Mouse (Mus musculus): ENCODE data around the gene Rps24. TPM values are rescaled to one million over a fixed set of nuclear protein-coding genes. Genes with fewer than 3 reads are reported as not detected.
A peak's percentile ranks its signal among the peaks of the same experiment; 100 is the strongest.

The Rps24 gene
- total RNA-seq, 2 experiments from 2014 or later, result 1,115 to 1,201 TPM

DNA sequence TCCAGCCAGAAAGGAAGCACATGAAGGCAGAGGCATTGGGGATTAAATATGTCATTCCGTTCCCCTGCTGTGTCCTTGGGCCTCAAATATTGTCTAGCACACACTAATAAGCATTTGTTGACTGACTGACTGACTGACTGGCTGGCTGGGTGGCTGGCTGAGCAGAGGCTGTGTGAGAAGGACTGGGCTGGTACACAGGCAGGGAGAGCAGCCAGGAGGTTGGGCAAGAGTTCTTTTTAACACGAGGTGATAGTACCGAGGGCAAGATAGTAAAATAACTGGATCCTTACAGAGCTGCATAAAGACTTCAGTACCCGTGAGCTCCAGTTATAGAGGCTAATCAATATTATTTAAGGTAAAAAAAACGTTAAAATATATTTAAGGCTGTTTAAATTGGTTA is 22.6 kb downstream of the Rps24 start:
- intact Hi-C loops (cut with DNase I), result loop anchor here (5.0 kb wide), 2 partner anchors 133 to 948 kb away; partner anchors contain the start of gene Zmiz1
- no peak for DNase-seq

DNA sequence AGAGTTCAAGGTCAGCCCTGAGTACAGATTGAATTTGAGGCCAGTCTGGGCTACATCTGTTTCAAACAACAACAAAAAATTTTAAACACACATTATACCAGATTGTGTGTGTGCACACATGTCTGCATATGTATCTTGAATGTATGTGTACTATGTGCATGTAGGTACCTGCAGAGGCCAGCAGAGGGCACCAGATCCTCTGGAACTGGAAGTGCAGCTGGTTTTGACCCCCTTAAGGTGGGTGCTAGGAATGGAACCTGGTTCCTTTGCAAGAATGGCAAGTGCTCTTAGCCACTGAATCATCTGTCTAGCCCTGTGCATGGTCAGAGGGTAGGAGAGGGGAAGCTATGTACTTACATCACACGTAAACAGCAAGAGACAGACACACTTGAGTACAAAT is 23.3 kb downstream of the Rps24 start:
- intact Hi-C loops (cut with DNase I), result no loop called here
- no peak for DNase-seq

DNA sequence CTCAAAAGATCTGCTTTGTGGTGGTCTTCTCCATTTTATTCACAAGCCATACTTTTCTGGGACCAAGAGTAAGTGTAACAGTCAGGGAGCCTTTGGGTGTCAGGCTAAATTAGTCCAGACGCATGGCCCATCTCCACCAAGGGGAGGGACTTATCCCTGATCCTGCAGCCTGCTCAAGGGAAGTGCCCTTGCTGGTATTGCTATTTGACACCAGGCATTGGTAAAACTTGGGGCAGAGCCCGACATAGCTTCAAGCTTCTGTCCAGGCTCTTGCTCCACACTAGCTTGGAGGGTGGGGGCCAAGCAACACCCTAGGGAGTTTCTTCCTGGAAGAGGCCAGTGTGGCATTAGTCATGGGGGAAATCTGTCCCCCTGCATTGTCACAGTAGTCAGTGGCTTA is 23.8 kb downstream of the Rps24 start:
- no peak for DNase-seq
- intact Hi-C loops (cut with DNase I), result no loop called here

DNA sequence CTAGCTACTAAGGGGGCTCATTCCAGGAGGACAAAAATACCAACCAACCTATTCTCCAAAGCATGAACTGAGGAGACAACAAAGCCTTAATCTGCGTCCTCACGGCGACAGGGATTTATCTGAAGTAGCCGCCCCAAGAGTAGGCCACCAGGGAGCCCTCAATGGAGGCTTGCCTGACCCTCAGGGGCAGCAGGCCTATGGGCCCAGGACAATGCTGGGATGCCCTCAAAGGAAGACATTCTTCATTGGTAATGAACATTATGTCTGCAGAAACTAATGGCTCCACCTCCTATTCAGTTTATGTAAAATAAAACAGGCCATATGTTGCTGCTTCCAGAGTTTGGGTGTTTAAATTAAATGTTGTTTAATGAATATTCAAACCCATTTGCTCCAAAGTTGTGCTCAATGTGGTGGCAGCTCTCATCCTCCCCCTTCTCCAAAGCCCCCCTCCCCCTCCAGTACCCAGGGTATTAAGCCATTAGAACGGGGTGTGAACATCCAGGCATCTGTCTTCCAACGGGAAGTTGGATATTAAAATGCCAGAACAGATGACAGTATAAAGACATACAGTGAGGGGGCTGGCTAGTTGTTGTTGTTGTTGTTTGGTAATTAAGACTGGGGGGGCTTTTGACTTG is 25.7 kb downstream of the Rps24 start:
- no peak for DNase-seq
- intact Hi-C loops (cut with DNase I), result no loop called here

DNA sequence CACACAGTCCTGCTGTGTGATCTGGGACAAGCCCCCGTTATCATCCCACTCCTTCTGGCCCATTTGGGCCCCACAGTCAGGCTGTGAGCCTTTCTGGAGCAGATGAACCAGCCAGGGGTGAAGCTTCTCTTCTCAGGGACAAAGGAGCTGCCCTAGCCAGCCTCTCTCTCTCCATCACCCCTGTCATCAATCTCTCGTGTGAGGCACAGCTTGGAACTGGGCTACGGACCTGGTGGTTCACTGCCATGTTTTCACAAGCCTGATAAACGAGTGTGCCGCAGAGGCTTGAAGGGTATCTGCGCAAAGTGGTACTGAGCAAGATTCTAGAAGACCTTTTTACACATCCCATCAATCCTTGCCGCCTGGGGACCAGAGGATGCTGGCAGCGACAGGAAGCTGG is 34.7 kb downstream of the Rps24 start:
- intact Hi-C loops (cut with DNase I), result no loop called here
- DNase-seq, result no peak

DNA sequence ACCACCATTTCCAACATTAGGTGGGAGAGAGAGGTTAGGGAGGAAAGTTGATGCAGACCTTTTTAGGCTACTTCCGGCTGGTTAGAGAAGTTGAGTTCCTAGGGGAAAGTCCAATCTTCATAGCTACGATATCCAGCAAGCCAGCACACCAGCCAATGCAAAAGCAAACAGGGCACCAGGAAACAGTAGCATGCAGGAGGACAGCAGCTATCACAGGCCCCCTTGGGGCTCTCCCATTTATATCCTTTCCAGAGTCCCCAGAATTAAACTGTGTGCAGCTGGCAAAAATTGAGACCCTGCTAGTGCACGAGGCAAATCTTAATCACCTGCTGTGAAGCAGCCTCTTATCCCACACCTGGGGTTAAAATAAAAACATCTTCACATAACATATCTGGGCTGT is 38.2 kb downstream of the Rps24 start:
- DNase-seq, result no peak
- intact Hi-C loops (cut with DNase I), result no loop called here

DNA sequence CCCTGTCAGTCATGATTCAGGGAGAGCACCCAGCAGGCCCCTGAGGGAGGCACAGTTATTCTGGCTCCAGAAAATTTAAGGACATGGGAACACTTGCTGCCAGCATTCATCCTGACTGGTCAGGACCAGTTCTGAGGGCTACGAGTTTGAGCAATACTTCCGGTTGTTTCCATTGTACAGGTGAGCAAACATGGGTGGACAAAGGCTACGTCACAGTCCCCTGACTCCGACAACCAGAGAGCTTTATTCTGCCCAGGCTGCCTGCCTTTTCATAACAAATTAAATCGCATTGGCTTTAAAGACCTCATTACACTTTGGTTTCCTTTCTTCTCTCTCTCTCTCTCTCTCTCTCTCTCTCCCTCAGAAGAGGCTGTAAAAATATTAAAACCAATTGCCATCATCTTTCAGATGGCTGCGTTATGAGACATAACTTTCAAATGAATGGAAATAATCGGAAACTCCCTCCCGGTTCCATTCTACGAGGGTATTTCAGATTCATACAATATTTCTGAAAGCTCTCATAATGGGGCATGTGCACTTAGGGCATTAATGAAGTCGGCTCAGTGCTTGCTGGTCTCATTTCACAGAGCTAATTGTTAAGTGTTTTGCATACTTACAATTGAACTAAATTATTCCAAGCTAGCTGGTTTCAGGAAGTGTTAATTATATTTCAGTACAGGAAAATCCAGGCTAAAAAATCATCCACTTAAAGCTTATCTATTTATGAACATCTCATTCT is 38.9 kb downstream of the Rps24 start:
- intact Hi-C loops (cut with DNase I), result no loop called here
- no peak for DNase-seq

DNA sequence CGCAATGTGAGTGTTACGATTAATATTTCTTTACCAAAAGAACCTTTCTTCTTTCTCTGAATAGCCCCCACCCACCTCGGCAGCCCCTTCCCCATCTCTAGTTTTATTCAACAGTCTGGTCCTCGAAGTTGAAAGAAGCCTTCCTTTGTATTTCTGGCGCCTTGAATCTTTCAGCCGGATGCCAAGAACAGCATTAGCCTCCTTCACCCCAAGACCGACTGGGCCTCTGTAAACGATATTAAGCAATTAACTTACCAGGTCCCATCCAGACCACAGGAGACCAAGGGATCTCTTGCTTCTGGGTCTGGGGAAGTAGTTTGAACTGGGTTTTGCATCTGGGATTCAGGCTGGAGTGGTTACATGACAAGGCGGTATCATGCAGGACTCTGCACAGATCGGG is 39.5 kb downstream of the Rps24 start:
- DNase-seq, result no peak

DNA sequence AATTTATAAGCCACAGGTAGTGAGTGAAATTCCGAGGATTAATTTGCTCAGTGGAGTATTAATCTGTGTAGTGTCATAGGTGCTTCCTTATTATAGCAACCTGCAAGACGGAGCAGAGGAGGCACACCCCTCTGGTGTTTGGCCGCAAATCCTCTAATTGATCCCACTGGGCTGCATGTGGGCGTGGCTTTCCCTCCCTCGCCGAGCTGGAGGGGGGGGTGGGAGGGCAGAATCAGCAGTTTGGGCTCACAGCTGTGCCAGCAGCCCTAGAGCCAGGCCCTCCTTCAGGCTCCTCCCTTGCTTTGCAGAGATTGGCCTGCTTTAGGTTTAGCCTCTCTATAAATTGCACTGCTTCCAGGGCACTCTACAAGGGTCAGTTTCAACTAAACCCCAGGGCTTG is 43.3 kb downstream of the Rps24 start:
- peak; percentile 31 for DNase-seq

More for the DNA sequence above, 39.5 kb downstream of the Rps24 start:
- intact Hi-C loops (cut with DNase I), result no loop called here

DNA sequence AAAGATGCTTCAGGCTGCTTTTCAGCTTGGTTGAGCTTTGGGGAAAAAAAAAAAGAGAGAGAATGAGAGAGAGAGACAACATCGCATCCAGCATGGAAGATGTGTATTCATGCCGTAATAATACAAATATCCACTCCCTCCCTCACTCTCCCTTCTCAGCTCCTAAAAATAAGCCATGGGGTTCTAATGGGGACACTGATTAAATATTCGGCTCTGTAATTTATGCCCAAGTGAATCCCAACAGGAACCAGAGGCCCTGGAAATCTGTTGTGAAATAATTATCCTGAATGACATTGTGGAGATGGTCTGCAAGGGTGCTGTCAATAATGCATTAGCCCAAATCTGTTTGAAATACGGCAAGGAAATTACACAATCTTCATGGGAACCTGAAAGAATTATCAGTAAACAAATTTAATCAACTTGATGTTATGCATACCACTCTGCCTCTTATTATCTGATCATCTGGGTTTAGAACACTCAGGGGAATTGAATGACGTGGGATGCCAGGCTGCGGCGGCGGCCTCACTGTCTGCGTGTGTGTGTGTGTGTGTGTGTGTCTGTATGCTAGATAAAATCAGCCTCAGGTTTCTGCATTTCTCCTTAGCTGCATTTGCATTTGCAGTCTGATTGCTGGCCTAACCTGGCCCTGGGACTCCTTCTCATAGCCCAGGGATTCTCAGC is 48.1 kb downstream of the Rps24 start:
- peak; percentile 41 for DNase-seq
- intact Hi-C loops (cut with DNase I), result no loop called here

More for the DNA sequence above, 43.3 kb downstream of the Rps24 start:
- intact Hi-C loops (cut with DNase I), result no loop called here

DNA sequence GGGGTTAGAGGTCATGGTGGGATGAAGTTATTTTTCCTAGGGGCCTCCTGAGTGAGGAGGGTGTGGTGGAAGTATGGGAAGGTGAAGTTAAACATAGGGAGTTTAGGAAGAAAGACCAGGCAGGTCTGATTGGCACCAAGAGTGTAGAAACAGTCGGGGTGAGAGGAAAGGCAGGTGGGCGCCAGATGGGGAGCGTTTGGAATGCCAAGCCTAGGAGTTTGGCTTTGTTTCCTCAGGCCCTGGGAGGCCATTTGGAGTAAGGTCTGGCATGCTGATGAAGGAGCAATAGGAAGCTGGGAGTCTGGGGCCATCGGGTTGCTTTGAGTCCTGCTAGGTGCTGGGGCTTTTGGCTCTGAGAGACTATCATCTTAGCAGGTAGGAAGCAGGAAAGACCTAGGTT is 56.0 kb downstream of the Rps24 start:
- DNase-seq, result peak; percentile 75
- intact Hi-C loops (cut with DNase I), result no loop called here

DNA sequence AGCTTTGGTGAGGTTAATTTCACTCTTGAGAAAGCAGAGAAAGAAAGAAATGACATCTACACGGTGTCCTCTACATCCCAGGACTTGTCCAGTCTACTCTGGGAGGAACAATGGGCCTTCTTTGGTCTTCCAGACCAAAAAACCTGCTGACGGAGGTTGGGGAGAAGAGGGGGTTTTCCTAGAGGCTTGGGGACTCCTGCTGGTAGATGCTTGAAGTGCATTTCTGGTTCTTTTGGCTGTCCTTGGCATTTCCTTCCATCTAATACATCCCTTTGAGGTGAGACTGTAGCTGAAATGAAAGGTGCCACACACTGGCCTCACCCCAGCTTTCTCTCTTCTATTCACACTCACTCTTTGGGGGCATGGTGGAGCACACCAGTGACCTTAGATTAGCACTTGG is 57.1 kb downstream of the Rps24 start:
- intact Hi-C loops (cut with DNase I), result no loop called here
- DNase-seq, result peak; percentile 45

Other genes with a start within 250 kb of the Rps24 start
- 10 to 100 TPM; 81.9 to 94.0 TPM for gene Dlg5, start 241.2 kb upstream of the Rps24 start, total RNA-seq (2021)
- not detected for gene E330034G19Rik, start 193.9 kb upstream of the Rps24 start, total RNA-seq (2021)
- 10 to 100 TPM; 33.9 to 34.8 TPM for gene Polr3a, start 67 bp upstream of the Rps24 start, total RNA-seq (2021)